Mouse (Mus musculus): ENCODE results near the gene Sptbn4. TPM values are rescaled to one million over a fixed set of nuclear protein-coding genes. Genes with fewer than 3 reads are reported as not detected.
A peak's percentile ranks its signal among the peaks of the same experiment; 100 is the strongest.

The Sptbn4 gene
- polyA plus RNA-seq, 1 experiment from 2014 or later, result 4.2 TPM

DNA sequence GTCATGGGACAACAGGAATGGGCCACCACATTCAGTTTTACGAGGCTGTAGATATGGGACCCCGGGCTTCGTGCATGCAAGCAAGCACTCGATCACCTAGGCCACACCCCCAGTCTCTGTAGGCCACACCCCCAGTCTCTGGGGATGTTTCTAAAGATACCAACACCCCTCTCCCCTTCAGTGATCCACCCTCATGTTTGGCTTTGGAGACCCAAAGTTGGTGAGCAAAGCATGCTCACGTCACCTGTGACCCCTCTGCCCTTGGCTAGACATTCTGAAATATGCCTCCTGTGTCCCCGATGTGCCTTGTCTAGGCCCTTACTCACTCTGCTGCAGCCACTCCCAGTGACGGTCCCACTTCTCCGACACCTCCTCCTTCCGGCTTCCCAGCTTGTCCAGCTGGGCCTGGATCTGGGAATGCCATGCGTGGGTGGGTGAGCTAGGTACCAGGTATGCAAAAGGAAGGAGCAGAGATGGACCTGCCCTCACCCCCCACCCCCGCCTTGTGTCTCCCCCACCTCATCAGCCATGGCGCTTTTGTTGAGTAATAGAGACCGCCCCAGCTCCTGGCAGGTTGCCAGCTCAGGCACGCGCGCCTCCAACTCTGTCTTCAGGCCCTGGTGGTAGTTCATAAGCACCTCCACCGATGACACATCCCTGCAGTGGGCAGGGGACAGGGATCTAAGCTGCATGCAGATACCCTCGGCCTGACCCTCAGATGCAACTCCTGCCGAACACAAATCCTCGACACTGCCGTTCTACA is 81.2 kb downstream of the Sptbn4 start:
- Histone ChIP-seq H3K4me3 (replicated peaks; ENCODE audit: low read length) (no peak overlapping the region), H3K9me3 (ENCODE audit: control insufficient read depth, low read length) (peaks cover 4% of the 10 kb centered on the region; the same call in 1 of the 2 replicates), H3K9ac (no peak overlapping the region), H3K4me2 (replicated peaks) (no peak overlapping the region), H3K27me3 (ENCODE audit: control insufficient read depth, insufficient read depth, low read length) (peaks cover 90% of the 10 kb centered on the region), H3K4me1 (replicated peaks; ENCODE audit: control insufficient read depth, insufficient read depth, low read length) (no peaks in the 10 kb centered on the region; the same call in 1 of the 2 replicates), H3K36me3 (replicated peaks; ENCODE audit: control insufficient read depth, insufficient read depth) (peaks cover 33% of the 10 kb centered on the region), H3K27ac (no peak overlapping the region)
- ATAC-seq (ENCODE audit: low FRiP score), result no peak
- no peak for DNase-seq (ENCODE audit: low spot score)
- 46% methylated on average over 21 of the region's 21 CpGs for WGBS

- Histone ChIP-seq H3K4me3 (replicated peaks; ENCODE audit: low read length) (peak overlapping the region; percentile 7; the same call in 1 of the 2 replicates), H3K9ac (no peak overlapping the region; the same call in 1 of the 2 replicates), H3K4me2 (replicated peaks) (no peak overlapping the region), H3K27ac (no peak overlapping the region), H3K36me3 (replicated peaks; ENCODE audit: control insufficient read depth, insufficient read depth) (peaks cover 28% of the 10 kb centered on the region), H3K4me1 (replicated peaks; ENCODE audit: control insufficient read depth, insufficient read depth, low read length) (peaks cover 3% of the 10 kb centered on the region), H3K9me3 (ENCODE audit: control insufficient read depth, low read length) (no peaks in the 10 kb centered on the region), H3K27me3 (ENCODE audit: control insufficient read depth, insufficient read depth, low read length) (peaks cover 72% of the 10 kb centered on the region)
- WGBS, result 5% methylated on average over 29 of the region's 29 CpGs
- ATAC-seq (ENCODE audit: low FRiP score) (no peak), DNase-seq (ENCODE audit: low spot score) (no peak)
These were observed 83.1 kb downstream of the Sptbn4 start for GRCm38 (mm10) chr7:27364379-27364778.

DNA sequence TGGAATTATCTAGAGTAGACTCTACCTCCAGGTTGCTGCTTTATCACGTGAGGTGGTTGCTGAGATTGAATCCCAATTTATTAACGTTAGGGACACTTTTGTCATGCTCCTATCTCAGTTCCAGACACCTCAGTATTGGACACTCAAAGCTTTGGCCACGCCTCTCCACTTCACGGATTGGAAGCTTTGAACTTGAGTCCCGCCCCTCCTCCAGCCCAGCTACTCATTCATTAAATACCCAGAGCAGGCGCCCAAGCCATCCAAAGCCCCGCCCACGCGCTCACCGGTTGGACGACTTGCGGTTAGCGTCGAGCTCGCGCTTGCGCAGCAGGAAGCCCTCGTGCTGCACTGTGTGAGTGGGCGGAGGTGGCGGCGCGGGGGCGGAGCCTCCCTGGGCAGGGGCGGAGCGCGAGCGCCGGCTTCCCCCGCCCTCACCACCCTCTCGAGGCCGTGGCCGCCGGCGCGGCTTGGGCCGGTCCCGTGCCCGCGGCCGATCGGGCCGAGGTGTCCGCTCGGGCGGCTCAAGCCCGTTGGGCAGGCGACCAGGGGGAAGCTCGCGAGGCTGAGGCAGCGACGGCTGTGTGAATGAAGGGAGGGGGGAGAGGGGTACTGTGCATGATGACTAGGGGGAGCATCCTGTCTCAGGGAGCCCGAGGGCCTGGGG is 86.1 kb downstream of the Sptbn4 start:
- peaks cover 3% of the 10 kb centered on the region for H3K4me1 ChIP-seq (replicated peaks; ENCODE audit: control insufficient read depth, insufficient read depth, low read length)
- under 1% methylated on average over 51 of the region's 52 CpGs for WGBS
- peaks cover 11% of the 10 kb centered on the region; the same call in 1 of the 2 replicates for H3K36me3 ChIP-seq (replicated peaks; ENCODE audit: control insufficient read depth, insufficient read depth)
- H3K27me3 ChIP-seq (ENCODE audit: control insufficient read depth, insufficient read depth, low read length), result peaks cover 69% of the 10 kb centered on the region
- H3K4me2 ChIP-seq (replicated peaks), result peak overlapping the region; percentile 68
- H3K9me3 ChIP-seq (ENCODE audit: control insufficient read depth, low read length), result no peaks in the 10 kb centered on the region
- no peak overlapping the region for H3K27ac ChIP-seq
- peak; percentile 94 for ATAC-seq (ENCODE audit: low FRiP score)
- H3K4me3 ChIP-seq (replicated peaks; ENCODE audit: low read length), result peak overlapping the region; percentile 44
- peak; percentile 99 for DNase-seq (ENCODE audit: low spot score)
- H3K9ac ChIP-seq, result peak overlapping the region; percentile 55

DNA sequence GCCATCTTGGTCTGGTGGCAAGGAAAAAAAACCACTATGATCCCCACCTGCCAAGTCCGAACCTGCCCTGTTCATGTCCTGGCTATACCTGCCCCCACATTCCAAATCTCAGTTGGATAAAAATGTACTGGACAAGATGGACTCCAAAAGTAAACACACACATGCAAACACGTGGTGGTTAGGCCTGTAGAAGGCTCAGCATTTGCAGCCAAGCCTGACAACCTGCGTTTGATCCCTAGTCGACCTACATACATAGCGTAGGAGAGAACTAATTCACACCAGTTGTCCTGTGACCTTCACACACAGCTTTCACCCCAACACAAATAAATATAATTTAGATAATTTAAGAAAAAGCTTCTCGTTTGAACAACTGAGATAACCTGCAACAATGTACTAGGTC is 86.7 kb downstream of the Sptbn4 start:
- H3K9ac ChIP-seq, result no peak overlapping the region
- H3K4me3 ChIP-seq (replicated peaks; ENCODE audit: low read length), result 0 out of 2 replicates have a peak overlapping the region, but pooled peaks have one; percentile 44
- peaks cover 3% of the 10 kb centered on the region for H3K4me1 ChIP-seq (replicated peaks; ENCODE audit: control insufficient read depth, insufficient read depth, low read length)
- H3K27me3 ChIP-seq (ENCODE audit: control insufficient read depth, insufficient read depth, low read length), result peaks cover 63% of the 10 kb centered on the region
- no peak for DNase-seq (ENCODE audit: low spot score)
- 57% methylated on average over 6 of the region's 6 CpGs for WGBS
- no peaks in the 10 kb centered on the region for H3K9me3 ChIP-seq (ENCODE audit: control insufficient read depth, low read length)
- H3K27ac ChIP-seq, result no peak overlapping the region
- ATAC-seq (ENCODE audit: low FRiP score), result no peak
- peaks cover 11% of the 10 kb centered on the region; the same call in 1 of the 2 replicates for H3K36me3 ChIP-seq (replicated peaks; ENCODE audit: control insufficient read depth, insufficient read depth)
- peak overlapping the region; percentile 68 for H3K4me2 ChIP-seq (replicated peaks)

- H3K4me1 ChIP-seq (replicated peaks; ENCODE audit: control insufficient read depth, insufficient read depth, low read length), result peaks cover 6% of the 10 kb centered on the region
- H3K27ac ChIP-seq, result no peak overlapping the region
- no peak overlapping the region for H3K9ac ChIP-seq
- no peak for ATAC-seq (ENCODE audit: low FRiP score)
- 88% methylated on average over 9 of the region's 9 CpGs for WGBS
- H3K4me2 ChIP-seq (replicated peaks), result no peak overlapping the region
- no peaks in the 10 kb centered on the region for H3K9me3 ChIP-seq (ENCODE audit: control insufficient read depth, low read length)
- H3K36me3 ChIP-seq (replicated peaks; ENCODE audit: control insufficient read depth, insufficient read depth), result peaks cover 11% of the 10 kb centered on the region; the same call in 1 of the 2 replicates
- peaks cover 53% of the 10 kb centered on the region for H3K27me3 ChIP-seq (ENCODE audit: control insufficient read depth, insufficient read depth, low read length)
- no peak overlapping the region for H3K4me3 ChIP-seq (replicated peaks; ENCODE audit: low read length)
- no peak for DNase-seq (ENCODE audit: low spot score)
These were observed 87.7 kb downstream of the Sptbn4 start for GRCm38 (mm10) chr7:27359706-27360358.

GRCm38 (mm10) chr7:27359162-27359561 is 88.3 kb downstream of the Sptbn4 start:
- Histone ChIP-seq H3K27me3 (ENCODE audit: control insufficient read depth, insufficient read depth, low read length) (peaks cover 47% of the 10 kb centered on the region), H3K27ac (no peak overlapping the region)

GRCm38 (mm10) chr7:27357595-27357978 is 89.9 kb downstream of the Sptbn4 start:
- ATAC-seq (ENCODE audit: low FRiP score) (no peak), DNase-seq (ENCODE audit: low spot score) (no peak)
- Histone ChIP-seq H3K36me3 (replicated peaks; ENCODE audit: control insufficient read depth, insufficient read depth) (0 out of 2 replicates have a peak, but pooled peaks cover 2% of the 10 kb centered on the region), H3K27ac (no peak overlapping the region), H3K27me3 (ENCODE audit: control insufficient read depth, insufficient read depth, low read length) (peaks cover 32% of the 10 kb centered on the region), H3K9ac (no peak overlapping the region), H3K9me3 (ENCODE audit: control insufficient read depth, low read length) (no peaks in the 10 kb centered on the region), H3K4me2 (replicated peaks) (peak overlapping the region; percentile 71; the same call in 1 of the 2 replicates), H3K4me1 (replicated peaks; ENCODE audit: control insufficient read depth, insufficient read depth, low read length) (peaks cover 17% of the 10 kb centered on the region), H3K4me3 (replicated peaks; ENCODE audit: low read length) (no peak overlapping the region)
- WGBS, result 20% methylated on average over 3 of the region's 3 CpGs

More at GRCm38 (mm10) chr7:27359162-27359561, 88.3 kb downstream of the Sptbn4 start:
- H3K4me1 ChIP-seq (replicated peaks; ENCODE audit: control insufficient read depth, insufficient read depth, low read length), result peaks cover 13% of the 10 kb centered on the region
- 69% methylated on average over 2 of the region's 2 CpGs for WGBS
- no peak overlapping the region for H3K4me2 ChIP-seq (replicated peaks)
- 0 out of 2 replicates have a peak, but pooled peaks cover 7% of the 10 kb centered on the region for H3K36me3 ChIP-seq (replicated peaks; ENCODE audit: control insufficient read depth, insufficient read depth)
- no peaks in the 10 kb centered on the region for H3K9me3 ChIP-seq (ENCODE audit: control insufficient read depth, low read length)
- no peak overlapping the region for H3K4me3 ChIP-seq (replicated peaks; ENCODE audit: low read length)
- DNase-seq (ENCODE audit: low spot score) (no peak), ATAC-seq (ENCODE audit: low FRiP score) (no peak)
- no peak overlapping the region for H3K9ac ChIP-seq

- Histone ChIP-seq H3K27ac (no peak within 1 kb of the TSS), H3K27me3 (ENCODE audit: control insufficient read depth, insufficient read depth, low read length) (peaks cover 27% of the 10 kb centered on the region), H3K36me3 (replicated peaks; ENCODE audit: control insufficient read depth, insufficient read depth) (peaks cover 7% of the 10 kb centered on the region), H3K9me3 (ENCODE audit: control insufficient read depth, low read length) (no peaks in the 10 kb centered on the region), H3K4me1 (replicated peaks; ENCODE audit: control insufficient read depth, insufficient read depth, low read length) (peaks cover 17% of the 10 kb centered on the region), H3K4me2 (replicated peaks) (peak within 1 kb of the TSS; percentile 71), H3K4me3 (replicated peaks; ENCODE audit: low read length) (peak within 1 kb of the TSS; percentile 68), H3K9ac (0 out of 2 replicates have a peak within 1 kb of the TSS, but pooled peaks have one; percentile 0)
- DNase-seq (ENCODE audit: low spot score) (no peak), ATAC-seq (ENCODE audit: low FRiP score) (no peak)
- 7% methylated on average over 27 of the region's 27 CpGs for WGBS
These were observed 90.5 kb downstream of the Sptbn4 start, which contains the start of gene Gm20479 for GRCm38 (mm10) chr7:27356861-27357594. TSS of gene Gm20479 (minus strand) at chr7:27357419.
